In the genomic region with DNA sequence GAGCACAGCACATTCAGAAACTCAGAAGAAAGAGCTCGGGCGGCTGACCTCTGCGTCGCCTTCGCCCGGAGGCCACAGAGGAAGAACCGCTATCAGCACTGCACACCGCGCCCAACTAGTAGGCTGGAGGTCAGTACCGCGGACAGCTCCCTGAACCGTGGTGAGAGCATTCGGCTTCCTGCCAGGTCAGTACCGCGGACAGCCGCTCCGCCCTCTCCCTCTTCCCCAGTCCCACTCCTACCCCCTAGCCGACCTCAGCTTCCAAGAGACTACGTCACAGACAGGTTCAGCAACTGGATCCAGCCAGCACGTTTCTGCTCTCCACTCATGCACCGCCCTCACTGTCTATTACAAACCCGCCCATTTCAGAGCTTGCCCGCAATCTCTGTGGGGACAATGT, we compare ENCODE assay signal across 9 mouse cellular contexts. TPM values are rescaled to one million over a fixed set of nuclear protein-coding genes. Genes with fewer than 3 reads are reported as not detected.
DNase-seq lines count a peak whose midpoint lies in the region; ATAC-seq and TF ChIP-seq lines count a peak whose summit lies in the region.
"Had no signal": no experiment of that assay in that cellular context is flagged by ENCODE, and none has a peak within 500 bp of the region (broad histone marks: within the 10 kb centered on the region; RNA-seq: fewer than 3 reads in every experiment).

No protein-coding gene starts in this region.

- H3K4me3 ChIP-seq in embryonic fibroblast, embryonic 13.5 days (ENCODE audit: insufficient read depth, low read length) = no peak overlapping the region
- H3K4me3 ChIP-seq in lung, embryonic 15.5 days = no peak overlapping the region
- H3K4me3 ChIP-seq: neural tube, embryonic 12.5 days had no signal

- no peak overlapping the region for H3K4me2 ChIP-seq in lung, embryonic 15.5 days
- H3K4me2 ChIP-seq: neural tube, embryonic 12.5 days had no signal

- peaks cover 69% of the 10 kb centered on the region for H3K27me3 ChIP-seq in lung, embryonic 15.5 days

- H3K36me3 ChIP-seq in lung, embryonic 15.5 days = no peaks in the 10 kb centered on the region
- H3K36me3 ChIP-seq: neural tube, embryonic 12.5 days had no signal

- no peaks in the 10 kb centered on the region for H3K9me3 ChIP-seq in lung, embryonic 15.5 days
- H3K9me3 ChIP-seq: neural tube, embryonic 12.5 days had no signal

- H3K4me1 ChIP-seq in embryonic fibroblast, embryonic 13.5 days (ENCODE audit: control insufficient read depth, insufficient read depth, low read length) = 0 out of 2 replicates have a peak, but pooled peaks cover 5% of the 10 kb centered on the region
- H3K4me1 ChIP-seq in lung, embryonic 15.5 days = peaks cover 22% of the 10 kb centered on the region

- no peak for TF ChIP-seq POLR2A in embryonic fibroblast, embryonic 13.5 days (IDR thresholded peaks at IDR 0.05; ENCODE audit: low read depth, low read length)

- intact Hi-C loops in heart, postnatal 14 days (cut with DNase I) = no loop called here

- ATAC-seq in lung, embryonic 15.5 days (ENCODE audit: borderline replicate concordance, extremely low read depth, low FRiP score, low TSS enrichment) = peak; percentile 73

- no peak overlapping the region for H3K9ac ChIP-seq in lung, embryonic 15.5 days
- H3K9ac ChIP-seq: neural tube, embryonic 12.5 days had no signal

- peak; percentile 16 to 42 for DNase-seq in CD8-positive naive resting alpha-beta T cell, adult 2 months (ENCODE audit: low read depth in 2 of 2, low spot score in 2 of 2)
- peak; percentile 95 for DNase-seq in ZHBTc4 (ENCODE audit: low read depth, low spot score)
- peak; percentile 95 to 97 for DNase-seq in heart, postnatal 14 days
- peak; percentile 25 for DNase-seq in layer of hippocampus, adult 9-10 months (ENCODE audit: low spot score)
- DNase-seq in right cerebral cortex, postnatal 4 days = peak; percentile 78
- DNase-seq in yolk sac, embryonic 10.5 days (ENCODE audit: low spot score) = peak; percentile 86

- peak; percentile 20; the same call in 1 of the 2 replicates for TF ChIP-seq CTCF in embryonic fibroblast, embryonic 13.5 days (IDR thresholded peaks at IDR 0.05; ENCODE audit: borderline replicate concordance, insufficient read depth, low read length)

- no peak overlapping the region for H3K27ac ChIP-seq in embryonic fibroblast, embryonic 13.5 days (ENCODE audit: insufficient read depth, low read length)
- no peak overlapping the region for H3K27ac ChIP-seq in lung, embryonic 15.5 days
- H3K27ac ChIP-seq: neural tube, embryonic 12.5 days had no signal

- WGBS in lung, embryonic 15.5 days = 2% methylated on average over 23 of the region's 23 CpGs

RNA-seq across cellular contexts. Expression of gene Nkx1-1, which starts 4.4 kb away (rescaled TPM):
- not detected in 2 replicates for polyA plus RNA-seq in embryonic fibroblast, embryonic 13.5 days (2011; ENCODE audit: insufficient read length, low read depth, missing spikeins)
- not detected for total RNA-seq in heart, postnatal 14 days (2021)
- not detected in 2 replicates for polyA plus RNA-seq in lung, embryonic 15.5 days (2015; fragmentation: Nextera tagmentation; extraction: Ambion mirVana)

RNA-seq across cellular contexts. Expression of gene Uvssa, which starts 59.9 kb away (rescaled TPM):
- polyA plus RNA-seq in embryonic fibroblast, embryonic 13.5 days (2011; ENCODE audit: insufficient read length, low read depth, missing spikeins) = 11.9 and 15.0 TPM in 2 replicates
- 1 to 10 TPM; 4.4 to 6.2 TPM for total RNA-seq in heart, postnatal 14 days (2021)
- polyA plus RNA-seq in lung, embryonic 15.5 days (2015; fragmentation: Nextera tagmentation; extraction: Ambion mirVana) = 7.4 and 8.5 TPM in 2 replicates

Comparison
In these comparisons a context has a peak if more than half of its experiments do, and no peak if none do; other contexts are left out.
1. DNase-seq: peak in every context shown above with its lines; median percentile 96 in heart, postnatal 14 days; 95 in ZHBTc4; 86 in yolk sac, embryonic 10.5 days; 78 in right cerebral cortex, postnatal 4 days; 29 in CD8-positive naive resting alpha-beta T cell, adult 2 months; 25 in layer of hippocampus, adult 9-10 months.